Mouse (Mus musculus) cerebellum, postnatal 10 days (tissue): ENCODE measurements around the gene Olfr482.

Source experiments
- DNase-seq, 2 experiments: peaks; one replicate each; pipeline ENCODE4 v3.0.0; 2021; ENCODE audit warnings: mixed read lengths in 2 of 2

Olfr482 gene

DNA sequence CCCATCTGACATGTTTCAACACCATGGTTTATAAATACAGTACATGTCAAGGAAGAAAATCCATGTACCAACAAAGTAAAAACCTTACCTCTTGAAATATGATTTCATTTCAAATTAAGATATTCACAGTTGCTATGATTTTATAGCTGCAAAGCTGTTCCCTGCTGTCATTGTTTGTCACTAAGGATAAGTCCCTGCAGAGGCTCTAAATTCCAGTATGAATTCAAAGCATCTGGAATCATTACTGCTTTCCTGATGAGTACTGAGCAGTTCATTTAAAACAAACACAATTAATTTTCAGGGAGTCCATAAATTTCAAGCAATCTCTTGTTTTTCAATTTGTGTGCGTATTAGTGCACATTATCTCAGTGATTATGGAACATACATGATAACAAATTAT lies at the start of gene Olfr482:
Gene Olfr482, minus strand, starts transcription at position 101 of the 400 bp plus-strand sequence.
- DNase-seq = no peak

GRCm38 (mm10) chr7:108127349-108127748 lies 30.0 kb upstream of the Olfr482 start, which contains the start of gene Olfr484:
Gene Olfr484, minus strand, starts transcription at chr7:108127449.
- DNase-seq = no peak

GRCm38 (mm10) chr7:108121416-108121815 lies 24.0 kb upstream of the Olfr482 start:
- DNase-seq = no peak

- DNase-seq = no peak
These were observed 23.3 kb upstream of the Olfr482 start for GRCm38 (mm10) chr7:108120681-108121080.

DNA sequence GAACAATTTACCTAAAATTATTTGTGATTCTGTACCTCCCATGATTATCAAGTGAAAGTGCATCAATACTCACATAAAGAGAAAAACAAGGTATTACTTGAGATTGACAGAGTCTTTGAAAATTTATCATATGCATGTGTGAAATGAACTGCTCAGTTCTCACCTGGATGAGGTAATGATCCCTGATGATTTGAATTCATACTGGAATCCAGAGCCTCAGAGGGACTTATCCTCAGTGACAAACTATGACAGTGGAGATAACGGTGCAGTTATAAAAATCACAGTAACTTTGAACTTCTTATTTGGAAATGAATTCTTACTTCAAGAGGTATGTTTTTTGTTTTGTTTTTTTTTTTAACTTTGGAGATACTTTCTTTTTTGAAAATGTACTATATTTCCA lies 3.2 kb upstream of the Olfr482 start, which contains the start of gene Olfr483:
Gene Olfr483, plus strand, starts transcription at position 301 of the 400 bp plus-strand sequence.
- no peak for DNase-seq

- no peak for DNase-seq
These were observed 17.8 kb downstream of the Olfr482 start, which contains the start of gene Olfr481 for GRCm38 (mm10) chr7:108079555-108079954. Gene Olfr481, plus strand, starts transcription at chr7:108079855.

DNA sequence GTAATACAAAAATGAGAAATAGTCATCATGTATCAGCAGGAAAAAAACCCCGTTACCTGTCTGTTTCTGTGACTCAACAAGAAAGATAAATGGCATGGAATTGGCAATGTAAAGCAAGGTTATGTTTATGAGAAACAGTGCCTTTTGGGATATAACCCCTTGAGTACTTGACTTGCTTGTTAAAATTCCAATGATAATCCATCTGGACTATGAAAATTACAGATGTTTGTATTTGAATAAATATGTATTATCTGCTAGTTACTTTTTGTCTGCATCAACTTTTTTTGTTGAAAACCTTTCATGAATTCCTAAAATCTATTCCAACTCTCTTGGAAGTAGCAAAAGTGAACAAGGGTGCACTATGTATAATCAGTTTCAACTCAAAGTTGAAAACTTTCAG lies 30.1 kb downstream of the Olfr482 start, which contains the start of gene Olfr480:
Gene Olfr480, minus strand, starts transcription at position 101 of the 400 bp plus-strand sequence.
- no peak for DNase-seq

GRCm38 (mm10) chr7:108050393-108050792 lies 47.0 kb downstream of the Olfr482 start, which contains the start of gene Olfr479:
Gene Olfr479, plus strand, starts transcription at chr7:108050693.
- DNase-seq = no peak
